Mouse (Mus musculus): Measurements from ENCODE around the gene Smad3.

The Smad3 gene

GRCm38 (mm10) chr9:63771676-63772075, 13.9 kb upstream of the Smad3 start:
- DNase-seq, result no peak

GRCm38 (mm10) chr9:63761367-63762094, 3.7 kb upstream of the Smad3 start:
- DNase-seq, result no peak

DNA sequence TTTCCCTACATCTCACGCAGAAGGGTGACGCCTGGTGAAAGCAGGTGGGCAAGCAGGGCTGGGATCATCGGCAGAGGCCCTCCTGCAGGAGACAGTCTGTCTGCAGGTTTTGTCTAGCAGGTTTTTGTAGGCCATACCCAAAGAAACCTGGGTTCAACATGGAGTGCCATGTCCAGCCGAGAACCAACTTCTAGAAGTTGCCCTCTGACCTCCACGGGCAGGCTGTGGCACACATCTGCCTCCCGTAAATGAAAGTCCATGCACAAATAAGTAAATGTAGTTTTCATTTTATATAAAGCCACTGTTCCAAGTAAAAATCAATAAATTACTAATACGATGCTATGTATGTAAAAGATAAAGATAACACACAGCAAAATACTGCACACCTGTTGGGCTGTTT, 3.0 kb upstream of the Smad3 start:
- no peak for DNase-seq

DNA sequence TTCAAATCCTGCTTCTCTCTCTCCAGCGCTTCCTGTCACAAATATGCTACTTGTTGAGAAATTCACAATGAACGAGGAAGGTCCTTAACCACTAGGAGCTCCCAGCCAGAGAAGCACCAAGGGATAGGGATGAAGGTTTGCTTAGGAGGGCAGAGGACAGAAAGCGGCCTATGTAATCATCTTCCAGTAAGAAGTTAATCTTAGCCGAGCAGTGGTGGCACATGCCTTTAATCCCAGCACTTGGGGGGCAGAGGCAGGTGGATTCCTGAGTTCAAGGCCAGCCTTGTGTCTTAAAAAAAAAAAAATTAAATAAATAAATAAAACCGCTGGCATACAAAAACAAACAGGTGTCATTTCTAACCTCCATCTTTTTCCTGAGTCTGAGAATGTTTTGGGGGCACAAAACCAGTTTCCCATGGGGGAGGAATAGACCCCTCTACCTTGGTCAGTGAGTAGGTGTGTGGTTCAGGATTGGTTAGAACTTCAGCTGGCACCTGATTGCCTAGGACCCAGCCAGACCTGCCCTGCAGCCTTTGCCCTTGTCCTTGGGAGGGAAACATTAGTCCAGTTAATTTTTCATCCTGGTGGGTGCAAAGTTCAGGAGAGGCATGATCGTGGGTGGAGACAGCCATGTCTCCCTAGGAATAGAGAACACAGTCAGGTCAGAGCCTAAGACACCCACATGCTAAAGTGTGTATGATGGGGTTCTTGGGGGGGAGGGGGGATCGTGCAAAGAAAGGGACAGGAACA, 2.4 kb upstream of the Smad3 start:
- DNase-seq, result no peak

- no peak for DNase-seq
These were observed 1.0 kb upstream of the Smad3 start for GRCm38 (mm10) chr9:63758641-63759391.

DNA sequence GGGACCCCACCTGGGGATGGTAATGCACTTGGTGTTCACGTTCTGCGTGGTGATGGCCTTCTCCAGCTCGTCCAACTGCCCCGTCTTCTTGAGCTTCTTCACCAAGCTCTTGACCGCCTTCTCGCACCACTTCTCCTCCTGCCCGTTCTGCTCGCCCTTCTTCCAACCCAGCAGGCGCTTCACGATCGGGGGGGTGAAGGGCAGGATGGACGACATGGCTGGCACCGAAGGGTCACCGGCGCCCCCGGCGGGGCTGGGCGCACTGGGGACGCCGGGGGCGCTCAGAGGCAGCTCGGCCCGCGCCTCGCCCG, 377 bp downstream of the Smad3 start:
- peak in 1 of 2 experiments; percentile 17 for DNase-seq

DNA sequence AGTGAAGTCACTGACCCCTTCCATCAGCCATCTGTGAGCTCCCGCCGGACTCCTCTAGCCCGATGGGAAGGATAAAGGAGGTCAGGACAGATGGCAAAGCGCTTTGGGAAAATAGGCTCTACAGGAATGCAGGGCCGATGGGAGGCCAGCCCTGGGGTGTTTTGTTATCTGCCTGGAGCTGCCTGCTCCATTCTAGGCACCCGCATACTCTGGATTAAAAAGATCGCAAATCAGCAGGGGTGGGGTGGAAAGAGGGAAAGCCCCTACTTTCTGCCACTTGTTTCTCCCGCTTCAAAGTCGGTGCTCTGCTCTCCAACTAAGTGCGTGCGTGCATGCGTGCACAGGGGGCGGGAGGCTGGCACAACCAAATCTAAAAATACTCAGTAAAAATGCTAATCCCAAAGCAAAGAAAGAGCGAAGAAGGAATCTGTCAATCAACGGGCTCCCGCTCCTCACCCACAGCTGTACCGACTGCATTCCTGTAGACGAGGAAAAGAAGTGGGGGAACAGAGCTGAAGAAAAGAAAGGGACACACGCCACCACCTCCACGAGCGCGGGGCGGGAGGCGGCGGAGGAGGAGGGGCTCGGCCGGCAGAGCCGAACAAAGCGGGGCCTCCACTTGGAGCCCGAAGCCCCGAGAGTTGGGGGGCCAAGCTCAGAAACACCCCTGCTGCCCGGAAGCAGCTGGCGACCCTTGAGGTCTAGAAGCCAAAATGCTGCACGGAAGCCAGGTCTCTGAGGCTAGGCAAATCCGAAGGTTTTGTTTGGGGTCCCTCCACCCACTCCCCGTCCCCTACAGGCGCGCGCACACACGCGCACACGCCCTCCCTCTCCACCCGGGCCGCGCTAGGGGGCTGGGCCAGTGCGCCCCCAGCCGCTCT, 973 bp downstream of the Smad3 start:
- peak; percentile 48 to 51 for DNase-seq

DNA sequence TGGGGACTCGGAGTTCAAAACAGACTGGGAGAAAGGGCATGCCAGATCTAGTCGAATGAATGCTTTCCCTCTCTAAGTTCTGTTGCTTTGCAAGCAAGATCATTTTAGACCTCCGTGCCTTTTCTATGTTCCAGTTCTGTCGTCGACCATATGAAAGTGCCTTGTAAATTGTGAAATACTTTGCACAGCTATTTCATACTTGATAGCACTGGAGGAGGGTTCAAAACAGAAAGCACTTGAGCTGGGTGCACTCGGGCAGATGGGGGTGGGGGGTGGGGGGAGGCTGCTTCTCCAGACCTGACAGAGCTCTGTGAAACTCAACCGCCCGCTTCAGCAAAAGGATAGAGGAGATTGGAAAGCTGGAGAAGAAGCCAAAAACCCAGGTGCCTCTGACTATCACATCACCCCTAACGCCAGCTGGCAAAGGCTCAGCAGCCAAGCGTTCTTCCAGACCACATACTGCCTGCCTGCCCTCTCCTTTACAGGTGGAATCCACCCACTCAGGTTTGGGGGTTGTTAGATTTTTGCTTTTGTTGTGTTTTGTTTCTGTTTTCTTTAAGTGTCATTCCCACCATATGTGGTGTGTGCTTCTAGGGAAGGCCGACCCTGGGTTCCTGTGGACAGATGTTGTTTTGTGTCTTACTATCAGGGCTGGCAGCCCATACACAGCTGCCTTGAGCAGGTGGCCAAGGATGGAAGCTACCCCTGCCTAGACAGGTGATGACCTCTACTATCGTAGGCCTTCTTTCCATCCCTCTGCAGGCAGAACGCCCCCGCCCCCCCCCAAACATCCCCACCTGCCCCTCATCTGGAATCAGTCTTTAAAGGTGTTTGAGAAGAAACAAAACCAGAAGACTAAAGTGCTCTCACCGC, 1.9 kb downstream of the Smad3 start:
- DNase-seq, result peak; percentile 44 to 46

DNA sequence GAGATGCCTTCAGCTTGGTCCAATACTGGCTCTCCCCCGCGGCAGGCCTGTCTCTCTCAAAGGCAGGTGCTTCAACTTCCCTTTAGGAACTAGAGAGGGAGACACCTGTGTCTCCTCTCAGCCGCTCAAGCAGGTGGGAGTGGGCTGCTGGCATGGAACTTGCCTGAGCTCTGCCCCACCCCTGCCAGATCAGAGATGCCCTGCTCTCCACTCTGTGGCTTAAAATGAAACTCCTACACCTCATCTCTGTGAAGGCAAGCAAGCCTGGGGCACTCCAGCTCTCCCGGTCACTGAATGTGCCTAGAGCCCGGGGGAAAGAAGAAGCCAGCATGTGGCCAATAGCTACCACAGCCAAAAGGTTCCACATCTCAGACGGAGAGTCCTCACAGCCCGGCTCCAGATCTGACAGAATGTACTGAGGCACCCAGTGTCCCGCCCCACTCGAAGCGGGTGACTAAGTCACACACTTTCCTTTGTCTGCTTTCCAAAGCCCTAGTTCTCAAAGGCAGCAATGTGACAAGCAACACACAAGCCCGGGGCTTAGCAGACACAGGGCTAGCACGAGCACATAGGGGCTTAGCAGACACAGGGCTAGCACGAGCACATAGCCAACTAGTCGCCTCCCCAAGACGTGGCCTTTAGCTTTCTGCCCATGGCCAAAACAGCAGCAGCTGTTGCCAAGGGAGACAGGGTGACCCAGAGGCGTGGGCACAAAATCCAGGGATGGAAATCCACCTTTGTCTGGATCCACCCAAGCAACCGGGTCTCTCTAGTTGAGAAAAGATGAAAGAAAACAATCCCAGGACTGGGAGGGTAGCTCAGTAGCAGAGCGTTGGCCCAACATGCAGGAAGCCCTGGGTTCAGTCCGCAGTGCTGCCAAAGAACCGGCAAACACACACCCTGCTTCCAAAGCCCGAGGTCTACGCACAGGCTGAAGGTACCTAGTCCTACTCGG, 3.0 kb downstream of the Smad3 start:
- peak; percentile 15 to 23 for DNase-seq

DNA sequence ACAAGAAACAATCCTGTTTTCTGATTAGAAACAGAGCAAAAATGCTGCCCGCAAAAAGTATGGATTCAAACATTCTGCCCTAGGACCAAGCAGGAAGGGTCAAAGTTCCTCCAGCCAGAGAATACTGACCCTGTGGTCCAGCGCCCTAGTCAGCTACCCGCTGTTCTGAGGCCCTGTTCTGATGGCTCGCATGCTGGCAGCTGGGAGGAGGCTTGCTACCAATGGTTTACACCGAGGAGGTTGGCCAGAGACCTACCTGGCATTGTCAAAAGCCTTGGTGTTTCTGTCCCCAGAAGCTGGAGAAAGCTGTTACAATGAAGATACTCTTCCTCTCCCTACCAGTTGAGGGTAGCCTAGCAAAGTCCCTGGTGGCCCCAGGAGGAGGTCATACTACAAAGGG, 3.8 kb downstream of the Smad3 start:
- DNase-seq, result no peak

- no peak for DNase-seq
These were observed 4.4 kb downstream of the Smad3 start for GRCm38 (mm10) chr9:63753359-63753758.

- no peak for DNase-seq
These were observed 5.2 kb downstream of the Smad3 start for GRCm38 (mm10) chr9:63752576-63752975.

GRCm38 (mm10) chr9:63751325-63751724, 6.5 kb downstream of the Smad3 start:
- no peak for DNase-seq

DNA sequence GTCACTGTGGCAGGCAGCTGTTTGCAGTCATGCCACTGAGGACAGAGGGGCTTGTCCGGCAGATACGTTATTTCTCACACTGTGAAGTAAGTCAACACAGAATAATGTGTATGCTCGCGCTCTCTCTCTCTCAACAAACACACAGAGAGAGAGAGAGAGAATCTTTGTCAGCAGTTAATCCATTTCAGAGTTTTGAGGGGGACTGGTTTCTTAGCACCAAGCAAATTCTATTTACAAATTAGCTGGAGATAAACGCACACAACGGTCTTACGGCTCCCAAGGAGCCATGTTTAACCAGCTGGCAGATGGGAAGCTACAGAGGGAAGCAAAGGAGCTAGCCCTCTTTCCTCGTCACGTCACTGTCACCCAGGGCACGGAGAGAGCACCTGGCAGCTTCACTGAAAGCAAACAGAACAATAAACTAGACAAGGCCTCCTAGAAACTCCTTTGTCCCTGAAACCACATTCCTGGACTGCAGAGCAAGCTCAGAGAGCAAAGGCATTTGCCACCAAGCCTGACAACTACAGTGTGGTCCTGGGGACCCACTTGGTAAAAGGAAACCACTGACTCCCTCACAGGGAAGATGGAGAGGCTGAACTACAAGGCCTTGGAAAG, 7.3 kb downstream of the Smad3 start:
- no peak for DNase-seq

DNA sequence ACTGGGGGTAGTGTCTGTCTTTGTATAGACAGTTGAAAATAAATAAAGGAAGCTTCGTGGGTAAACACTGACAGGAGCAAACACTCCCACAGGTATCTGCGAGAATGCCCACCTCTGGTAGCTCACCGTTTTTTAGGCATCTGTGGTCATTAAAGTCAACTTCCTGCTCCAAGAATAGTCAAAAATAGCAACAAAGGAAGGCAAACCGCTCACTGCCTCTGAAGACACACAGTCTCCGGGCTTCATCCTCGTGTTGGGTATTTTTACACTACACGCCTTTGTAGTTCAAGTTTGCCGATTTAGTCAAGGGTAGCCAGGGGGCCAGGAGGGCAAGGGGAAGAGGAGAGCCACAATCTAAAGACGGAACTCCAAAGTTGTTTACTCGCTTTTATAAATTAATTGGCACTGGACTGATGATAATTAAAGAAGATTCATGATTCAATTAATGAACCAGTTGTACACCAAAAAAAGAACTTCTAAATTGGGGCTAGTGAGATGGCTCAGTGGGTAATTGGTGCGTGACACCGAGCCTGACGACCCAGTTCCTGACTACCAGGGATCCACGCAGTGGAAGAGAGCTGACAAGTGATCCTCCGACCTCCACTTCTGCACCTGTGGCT, 8.4 kb downstream of the Smad3 start:
- no peak for DNase-seq

DNA sequence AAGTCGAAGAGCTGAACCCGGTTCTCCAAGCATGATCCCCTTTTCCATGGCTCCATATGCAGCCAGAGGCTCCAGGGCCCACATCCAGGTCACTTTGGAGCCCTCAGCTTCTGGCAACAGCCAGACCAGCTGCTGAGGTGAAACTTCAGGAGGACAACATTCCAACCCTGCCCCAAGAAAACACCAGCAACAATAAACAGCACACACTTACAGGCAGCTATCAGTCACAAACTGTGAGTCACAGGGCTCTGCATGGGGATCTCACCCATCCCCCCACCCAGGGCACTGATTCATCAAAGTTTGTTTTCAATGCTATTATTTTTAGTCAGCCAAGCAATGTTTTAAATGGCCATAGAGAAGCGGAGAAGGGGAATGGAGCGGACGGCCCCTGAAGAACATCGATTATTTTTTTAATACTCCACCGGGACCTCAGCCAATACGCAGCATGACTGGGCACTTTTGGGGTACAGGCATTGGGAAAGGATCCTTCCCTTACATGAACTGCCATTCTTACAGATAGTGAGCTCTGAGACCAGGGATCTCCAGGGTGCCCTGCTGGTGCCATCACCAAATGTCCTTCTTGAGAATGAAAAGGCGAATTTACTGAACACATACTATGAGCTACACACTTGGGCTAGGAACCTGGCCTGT, 10.0 kb downstream of the Smad3 start:
- no peak for DNase-seq

- DNase-seq, result no peak
These were observed 10.8 kb downstream of the Smad3 start for GRCm38 (mm10) chr9:63746980-63747379.

DNA sequence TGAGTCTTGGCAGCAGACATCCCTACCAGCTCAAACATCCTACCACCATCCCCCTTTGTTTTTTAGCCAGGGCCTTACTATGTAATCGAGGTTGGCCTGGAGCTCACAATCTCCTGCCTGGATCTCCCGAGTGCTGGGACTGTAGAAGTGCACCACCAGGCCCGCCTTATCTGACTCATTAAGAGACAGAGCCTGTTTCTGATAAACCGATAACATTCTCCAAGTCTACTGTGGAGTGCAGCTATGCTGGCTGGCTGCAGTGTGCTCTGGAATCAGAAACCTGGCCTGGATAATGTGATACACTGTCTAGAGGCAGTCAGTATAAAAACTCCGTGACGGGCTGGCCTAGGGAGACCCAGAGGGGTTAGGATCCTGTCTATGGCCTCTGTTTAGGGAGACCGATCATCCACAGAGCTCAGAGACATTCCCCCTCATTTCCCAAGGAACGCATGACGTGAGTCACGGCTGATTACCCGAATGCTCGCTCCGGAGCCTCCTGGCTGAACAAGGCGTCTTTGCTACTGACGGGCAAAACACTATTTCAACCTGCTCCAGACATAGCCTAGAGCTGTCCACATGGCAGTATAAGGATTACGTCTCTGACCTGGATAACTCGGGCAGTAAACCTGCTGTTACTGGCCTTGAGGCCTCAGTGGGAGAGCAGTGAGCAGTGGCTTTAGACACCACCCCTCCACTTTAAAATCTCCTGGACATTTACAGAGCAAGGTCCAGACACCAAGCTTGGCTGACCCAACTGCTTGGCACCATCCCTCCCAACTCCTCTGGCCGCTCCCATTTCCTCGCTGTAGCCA, 11.8 kb downstream of the Smad3 start:
- DNase-seq, result no peak
